Mouse (Mus musculus) common myeloid progenitor, adult 5-6 weeks (primary cell): ENCODE measurements around the gene Crebrf. TPM values are rescaled to one million over a fixed set of nuclear protein-coding genes. Genes with fewer than 3 reads are reported as not detected.

ENCODE experiments used
- ATAC-seq: replicated peaks from 2 replicates; pipeline ENCODE4 v1.8.0; 2016; ENCODE audit warnings: low read depth, mild to moderate bottlenecking, moderate TSS enrichment, inconsistent platforms; ENCODE audit not compliant: poor library complexity, severe bottlenecking
- total RNA-seq: library from RNA; stranded (forward); fragments of 200-1000, 187-1606 nt; gene quantifications from 2 replicates; pipeline ENCODE4 v1.2.3, GENCODE M21; 2017

The Crebrf gene
- 24.3 and 33.2 TPM in 2 replicates for total RNA-seq

GRCm38 (mm10) chr17:26715271-26715758 lies at the start of gene Crebrf:
TSS of gene Crebrf (plus strand) at chr17:26715650.
- ATAC-seq, result peak; percentile 85

- ATAC-seq, result no peak
Observed at GRCm38 (mm10) chr17:26671268-26671667, 44.2 kb upstream of the Crebrf start.

GRCm38 (mm10) chr17:26675845-26676244 lies 39.6 kb upstream of the Crebrf start:
- no peak for ATAC-seq

- ATAC-seq, result peak; percentile 95
Observed at GRCm38 (mm10) chr17:26676252-26676615, 39.2 kb upstream of the Crebrf start.

- peak; percentile 65 for ATAC-seq
Observed at GRCm38 (mm10) chr17:26676616-26677376, 38.7 kb upstream of the Crebrf start.

GRCm38 (mm10) chr17:26677711-26678637 lies 37.5 kb upstream of the Crebrf start:
- no peak for ATAC-seq

GRCm38 (mm10) chr17:26681276-26681675 lies 34.2 kb upstream of the Crebrf start:
- no peak for ATAC-seq

GRCm38 (mm10) chr17:26686334-26687000 lies 29.0 kb upstream of the Crebrf start:
- peak; percentile 70 for ATAC-seq

- ATAC-seq, result no peak
Observed at GRCm38 (mm10) chr17:26688795-26689735, 26.4 kb upstream of the Crebrf start.

GRCm38 (mm10) chr17:26689810-26690209 lies 25.6 kb upstream of the Crebrf start:
- ATAC-seq, result peak; percentile 54; the same call in 1 of the 2 replicates

GRCm38 (mm10) chr17:26690236-26690635 lies 25.2 kb upstream of the Crebrf start:
- 0 out of 2 replicates have a peak, but pooled peaks have one; percentile 5 for ATAC-seq

- no peak for ATAC-seq
Observed at GRCm38 (mm10) chr17:26691110-26691509, 24.3 kb upstream of the Crebrf start.

- no peak for ATAC-seq
Observed at GRCm38 (mm10) chr17:26693424-26693823, 22.0 kb upstream of the Crebrf start.

- ATAC-seq, result no peak
Observed at GRCm38 (mm10) chr17:26694171-26694570, 21.3 kb upstream of the Crebrf start.

- ATAC-seq, result no peak
Observed at GRCm38 (mm10) chr17:26695193-26695592, 20.3 kb upstream of the Crebrf start.

GRCm38 (mm10) chr17:26698846-26699245 lies 16.6 kb upstream of the Crebrf start:
- 0 out of 2 replicates have a peak, but pooled peaks have one; percentile 42 for ATAC-seq

- ATAC-seq, result no peak
Observed at GRCm38 (mm10) chr17:26699819-26700616, 15.4 kb upstream of the Crebrf start.

- ATAC-seq, result no peak
Observed at GRCm38 (mm10) chr17:26701565-26701964, 13.9 kb upstream of the Crebrf start.
